Mouse (Mus musculus) forelimb bud, embryonic 11.5 days (tissue): ENCODE results near the gene Sh3bgrl2.

ENCODE experiments used
- DNase-seq: peaks from one replicate; pipeline ENCODE4 v3.0.0-alpha.2; 2012; ENCODE audit warnings: low read depth, low spot score

Gene Sh3bgrl2

DNA sequence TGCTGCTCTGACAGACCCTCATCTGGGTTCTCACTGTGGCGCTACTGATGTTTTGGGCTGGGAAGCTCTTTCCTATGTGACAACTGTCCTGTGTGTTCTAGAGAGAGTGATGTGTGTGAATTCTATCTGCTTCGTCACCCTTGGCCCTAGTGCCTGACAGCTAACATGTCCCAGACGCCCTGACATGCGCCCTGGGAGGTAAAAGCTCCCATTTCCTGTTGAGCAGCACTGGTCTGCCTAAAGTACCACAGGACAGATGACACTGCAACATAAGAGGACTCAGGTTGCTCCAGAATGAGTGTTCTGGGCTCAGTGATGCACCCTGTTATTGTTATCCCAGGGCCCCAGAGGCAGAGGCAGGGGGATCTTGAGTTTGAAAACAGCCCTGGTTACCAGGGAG lies 12.5 kb downstream of the Sh3bgrl2 start:
- no peak for DNase-seq

DNA sequence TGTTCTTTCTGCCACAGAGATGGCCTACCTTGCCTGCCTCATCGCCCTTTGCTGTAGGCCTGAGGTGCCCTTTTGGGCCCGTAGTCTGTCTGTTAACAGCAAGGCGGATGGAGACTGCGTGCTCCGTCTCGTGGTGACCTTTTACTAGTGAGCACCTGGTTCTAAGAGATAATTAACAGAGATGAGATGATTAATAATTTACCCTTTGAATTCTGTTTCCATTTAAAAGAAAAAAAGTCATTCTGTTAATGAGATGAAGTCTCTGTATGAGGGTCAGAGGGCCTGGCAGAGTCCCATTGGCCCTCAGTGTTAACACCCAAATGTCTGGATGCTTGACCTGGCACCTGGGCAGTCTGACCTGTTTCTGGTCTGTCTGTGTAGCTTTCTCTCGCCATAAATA lies 14.8 kb downstream of the Sh3bgrl2 start:
- DNase-seq: no peak

DNA sequence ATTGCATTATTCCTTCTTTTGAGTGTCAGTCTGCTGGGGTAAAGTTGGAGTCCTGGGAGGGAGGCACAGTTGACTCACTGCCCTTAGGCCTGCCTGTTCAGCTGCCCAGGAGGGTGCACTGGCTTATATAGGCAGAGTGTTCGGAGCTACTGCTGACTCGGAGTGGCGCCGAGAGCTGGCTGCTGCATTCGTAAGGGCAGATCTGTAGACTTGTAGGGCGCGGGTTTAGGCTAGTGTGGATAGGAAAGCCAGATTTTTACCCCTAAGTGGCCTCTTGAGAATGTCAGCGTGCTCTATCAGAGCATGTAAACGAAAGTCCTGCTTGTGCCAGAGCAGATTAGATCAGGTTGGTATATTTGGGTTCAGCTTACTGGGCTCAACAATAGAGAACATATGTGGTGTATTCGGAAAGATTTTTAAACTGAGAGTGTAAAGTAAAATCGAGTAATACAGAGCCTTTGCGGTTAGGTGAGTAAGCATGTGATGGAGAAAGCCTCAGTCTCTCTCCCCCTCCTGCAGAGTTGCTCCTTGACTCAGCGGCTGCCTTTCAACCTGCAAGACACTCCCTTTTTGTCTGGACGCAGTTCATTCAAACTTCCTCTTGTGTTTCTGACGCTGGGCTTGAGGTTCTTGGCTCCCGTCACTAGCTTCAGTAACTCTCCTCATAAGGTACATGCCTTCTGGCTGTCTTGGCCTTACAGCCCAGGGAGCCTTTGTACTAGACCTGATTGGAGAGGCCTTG lies 15.9 kb downstream of the Sh3bgrl2 start:
- DNase-seq: no peak

DNA sequence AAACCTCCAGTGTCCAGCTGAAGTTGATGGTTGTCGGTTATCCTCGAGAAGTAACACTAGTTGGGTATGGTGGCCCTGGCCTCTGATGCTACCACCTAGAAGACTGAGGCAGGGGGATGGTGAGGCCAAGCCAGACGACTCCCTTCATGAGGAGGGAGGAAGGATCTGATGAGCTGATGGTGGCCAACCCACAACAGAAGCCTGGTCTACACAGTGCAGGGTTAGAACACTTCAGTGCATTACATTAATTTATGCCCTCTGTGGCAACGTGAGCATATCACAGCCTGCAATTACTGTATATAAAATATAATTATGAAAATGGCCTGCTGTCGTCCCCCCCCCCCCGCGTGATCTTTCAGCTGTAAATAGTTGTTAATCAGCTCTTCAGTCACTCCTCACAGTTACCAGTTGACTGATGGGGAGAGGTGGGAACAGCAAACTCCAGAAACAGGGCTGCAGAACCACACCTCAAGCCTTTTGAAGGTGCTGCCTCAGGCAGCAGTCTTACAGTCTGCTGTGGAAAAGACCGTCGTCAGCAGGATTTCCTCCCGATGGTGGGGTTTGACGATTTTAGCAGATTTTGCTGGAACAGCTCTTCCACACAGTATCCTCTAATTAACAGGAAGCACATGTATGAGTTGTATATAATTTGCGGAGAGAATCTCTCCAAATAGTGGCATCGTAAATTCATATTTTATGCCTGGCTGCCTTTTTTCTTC lies 17.0 kb downstream of the Sh3bgrl2 start:
- DNase-seq: no peak

DNA sequence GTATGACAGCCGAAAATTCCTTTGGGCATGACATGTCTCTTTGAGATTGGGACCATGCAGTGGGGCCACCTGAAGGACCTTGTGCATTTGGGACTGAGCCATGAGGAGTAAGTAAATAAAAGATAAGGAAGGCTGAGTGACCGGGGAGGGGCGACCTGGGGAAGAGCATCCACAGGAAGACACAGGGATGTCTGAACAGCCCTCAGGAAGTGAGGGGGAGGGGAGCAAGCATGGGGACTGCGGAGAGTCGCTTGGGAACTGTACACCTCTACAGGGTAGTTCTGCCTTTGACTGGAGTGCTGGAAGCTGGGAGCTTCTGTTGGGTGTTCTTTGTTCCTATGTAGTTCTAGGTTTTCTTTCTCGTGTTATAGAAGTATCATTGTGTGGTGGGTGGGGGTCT lies 18.0 kb downstream of the Sh3bgrl2 start:
- DNase-seq: no peak

DNA sequence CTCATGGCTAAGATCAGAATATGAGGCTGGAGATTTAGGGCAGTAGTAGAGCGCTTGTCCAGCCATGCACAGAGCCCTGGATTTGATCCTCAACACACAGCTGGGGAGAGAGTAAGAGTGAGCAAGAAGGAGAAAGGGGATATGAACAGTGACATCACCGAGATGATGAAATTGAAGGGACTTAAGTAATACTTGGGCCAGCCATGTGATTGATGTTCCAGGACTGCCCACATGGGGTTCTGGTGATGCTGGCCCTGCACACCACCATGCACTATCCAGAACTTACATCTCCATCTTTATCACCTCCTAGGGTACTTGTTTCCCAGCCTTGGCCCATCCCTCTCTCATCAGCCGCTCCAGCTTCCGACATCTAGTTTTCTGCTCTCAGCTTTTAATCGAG lies 20.0 kb downstream of the Sh3bgrl2 start:
- DNase-seq: no peak

DNA sequence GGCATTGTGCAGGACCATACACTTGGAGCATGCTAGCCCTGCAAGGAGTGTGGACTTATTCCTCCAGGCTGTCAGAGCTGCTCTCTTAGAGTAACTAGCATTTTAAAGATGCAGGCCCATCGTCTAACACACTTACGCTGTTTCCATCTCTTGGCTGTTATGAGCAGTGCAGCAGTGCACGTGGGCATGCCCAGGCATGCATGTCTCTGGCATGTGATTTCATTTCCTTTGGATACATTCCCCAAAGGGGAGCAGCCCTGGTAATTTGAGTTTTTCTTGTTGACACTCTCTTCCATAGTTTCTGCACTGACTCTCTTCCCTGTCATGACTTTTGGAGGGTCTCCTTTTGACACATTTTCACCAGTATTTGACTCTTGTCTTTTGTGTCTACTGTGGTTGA lies 20.8 kb downstream of the Sh3bgrl2 start:
- no peak for DNase-seq

DNA sequence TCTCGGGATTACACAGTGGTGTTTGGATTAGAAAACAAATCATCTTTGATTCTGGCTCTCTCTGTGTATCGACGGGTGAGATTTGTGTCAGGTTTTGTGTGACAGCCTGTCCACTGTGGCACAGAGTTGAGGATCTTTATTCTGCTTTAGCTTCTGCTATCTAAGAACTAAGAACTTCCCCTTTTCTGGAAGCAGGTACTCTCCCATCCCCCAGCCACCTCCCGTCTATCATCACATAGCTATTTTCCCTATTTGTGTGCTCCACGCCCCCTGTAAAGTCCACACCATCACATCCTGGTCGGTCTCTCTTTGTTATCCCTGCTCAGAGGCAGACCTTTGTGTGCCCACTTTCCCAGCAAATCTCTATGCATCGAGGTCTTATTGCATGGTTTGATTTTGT lies 21.8 kb downstream of the Sh3bgrl2 start:
- DNase-seq: no peak

DNA sequence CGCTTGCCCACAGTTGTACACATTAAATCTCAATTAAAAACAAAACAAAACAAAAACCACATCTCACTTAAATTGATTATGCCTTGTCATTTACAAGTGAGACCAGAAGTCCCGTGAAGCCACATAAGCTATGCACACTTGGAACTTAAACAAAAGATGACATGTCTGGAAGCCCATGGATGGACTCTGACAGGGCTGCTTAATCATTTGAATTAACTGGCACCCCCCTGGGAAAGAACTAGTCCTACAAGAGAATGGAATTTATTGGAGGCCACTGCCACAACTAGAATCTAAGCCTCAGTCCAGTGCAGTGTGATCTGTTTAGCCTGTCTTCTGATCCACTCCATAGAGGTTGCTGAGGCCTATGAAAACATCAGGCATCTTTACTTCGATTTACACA lies 23.2 kb downstream of the Sh3bgrl2 start:
- DNase-seq: no peak

DNA sequence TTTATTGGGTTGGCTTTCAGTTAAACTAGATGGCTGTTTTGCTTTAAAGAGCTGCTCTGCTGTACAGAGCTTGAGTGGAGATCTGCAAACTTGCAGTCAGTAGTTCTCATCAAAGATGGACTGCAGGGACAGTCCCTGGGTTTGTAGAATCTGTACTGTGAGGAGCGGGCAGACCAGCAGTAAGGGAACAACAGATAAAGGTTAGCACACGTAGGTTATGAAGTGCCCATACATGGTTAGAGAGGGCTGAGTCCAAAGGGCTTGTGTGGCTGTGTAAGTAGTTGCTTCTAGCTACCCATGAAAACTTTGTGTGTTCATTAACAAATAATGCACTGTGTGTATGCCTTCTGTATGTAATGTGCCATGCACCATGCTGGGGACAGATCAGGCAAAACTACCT lies 24.2 kb downstream of the Sh3bgrl2 start:
- no peak for DNase-seq

DNA sequence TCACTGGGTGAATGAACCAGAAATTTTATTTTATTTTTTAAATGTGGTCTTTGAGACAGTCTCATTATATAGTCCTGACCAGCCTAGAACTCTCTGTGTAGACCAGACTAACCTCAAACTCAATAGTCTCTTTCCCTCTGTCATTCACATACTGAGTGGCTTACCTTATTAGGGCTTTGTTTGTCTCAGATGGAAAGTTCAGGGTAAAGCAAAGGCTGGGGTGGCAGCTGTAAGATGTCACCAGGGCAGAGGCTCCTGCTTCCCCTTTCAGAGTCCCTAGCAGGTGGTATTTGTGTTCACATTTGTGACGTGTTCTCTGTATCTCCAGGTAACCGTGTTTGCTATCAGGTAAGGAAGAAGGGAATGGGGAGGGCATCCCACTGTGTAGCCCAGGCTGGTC lies 24.7 kb downstream of the Sh3bgrl2 start:
- no peak for DNase-seq

DNA sequence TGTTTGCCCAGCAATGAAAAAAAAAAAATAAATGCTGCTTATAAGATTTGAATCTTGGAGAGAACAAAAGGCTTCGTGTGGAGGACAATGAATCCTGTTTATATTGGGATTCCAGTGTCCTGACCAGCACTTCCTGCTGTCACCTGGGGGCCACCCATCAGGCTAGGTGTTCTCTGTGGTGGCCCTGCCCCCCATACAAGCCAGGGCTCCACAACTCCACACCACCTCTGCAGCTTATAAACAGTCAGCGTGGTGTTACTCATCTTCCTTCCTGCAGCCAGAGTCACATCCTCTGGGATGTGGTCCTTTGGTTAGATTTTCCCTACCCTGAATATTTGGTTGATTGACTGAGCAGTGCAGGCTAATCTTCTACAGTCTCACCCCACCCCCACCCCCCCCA lies 25.5 kb downstream of the Sh3bgrl2 start:
- DNase-seq: no peak

DNA sequence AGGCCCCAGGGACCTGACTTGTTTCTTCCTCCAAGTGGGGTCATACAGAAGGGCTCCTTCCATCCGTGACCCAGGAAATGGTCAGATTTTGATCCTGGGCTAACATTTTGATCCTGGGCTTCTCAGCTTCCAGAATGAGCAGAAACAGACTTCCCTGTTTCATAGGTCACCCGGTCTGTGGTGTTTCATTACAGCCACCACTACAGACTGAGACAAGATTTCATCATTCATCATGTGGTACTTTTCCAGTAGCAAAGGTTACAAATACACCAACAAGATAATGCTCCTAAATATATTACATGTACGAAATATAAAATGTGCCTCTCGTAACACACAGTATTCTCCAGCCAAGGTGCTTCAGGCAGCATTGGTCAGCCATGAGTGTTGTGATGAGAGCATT lies 27.3 kb downstream of the Sh3bgrl2 start:
- no peak for DNase-seq

DNA sequence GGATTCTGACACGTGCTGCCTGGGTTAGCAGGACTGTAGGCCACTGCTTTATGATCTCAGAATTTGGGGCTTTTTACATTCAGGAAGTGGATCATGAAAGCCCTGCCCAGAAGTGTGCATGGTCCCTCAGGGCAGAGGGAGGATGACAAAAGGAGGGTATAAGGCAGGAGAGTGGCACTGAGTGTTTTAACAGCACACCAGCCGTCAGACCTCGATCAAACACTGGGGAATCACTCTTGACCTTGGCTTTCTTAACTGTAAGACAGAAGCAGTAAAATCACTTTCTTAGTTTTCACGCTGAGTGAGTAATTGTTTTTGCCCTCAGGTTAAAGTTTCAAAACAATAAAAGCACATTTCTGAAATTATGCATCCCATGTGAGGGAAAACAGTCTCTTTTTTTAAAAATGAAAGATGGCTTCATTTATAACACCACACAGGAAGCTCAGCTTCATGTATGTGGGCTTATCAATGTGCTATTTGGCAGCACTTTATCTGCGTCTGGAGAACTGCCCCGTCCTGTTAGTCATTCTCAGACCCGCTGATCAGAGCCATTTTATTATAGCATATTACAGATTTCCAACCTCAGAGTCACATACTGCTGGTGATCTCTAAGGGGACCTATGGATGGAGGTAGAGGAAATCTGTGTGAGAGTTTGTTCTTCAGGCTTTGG lies 28.0 kb downstream of the Sh3bgrl2 start:
- DNase-seq: no peak

DNA sequence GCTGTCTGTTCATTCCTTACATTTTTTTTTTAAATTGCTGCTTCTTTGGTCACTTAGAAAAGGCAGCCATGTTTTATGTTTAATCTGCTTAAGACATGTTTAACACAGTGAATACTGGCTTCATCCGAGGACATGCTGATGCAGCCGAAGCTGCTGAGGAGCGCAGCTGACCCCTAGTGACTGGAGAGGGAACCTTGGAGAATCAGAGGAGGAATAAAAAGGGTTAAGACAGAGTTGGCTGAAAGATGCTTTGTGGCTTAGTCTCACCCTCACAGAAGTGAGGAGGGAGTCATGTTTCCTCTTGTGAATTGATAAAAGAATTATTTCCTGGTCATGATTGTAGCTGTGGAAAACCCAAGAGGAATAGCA lies 28.5 kb downstream of the Sh3bgrl2 start:
- no peak for DNase-seq

DNA sequence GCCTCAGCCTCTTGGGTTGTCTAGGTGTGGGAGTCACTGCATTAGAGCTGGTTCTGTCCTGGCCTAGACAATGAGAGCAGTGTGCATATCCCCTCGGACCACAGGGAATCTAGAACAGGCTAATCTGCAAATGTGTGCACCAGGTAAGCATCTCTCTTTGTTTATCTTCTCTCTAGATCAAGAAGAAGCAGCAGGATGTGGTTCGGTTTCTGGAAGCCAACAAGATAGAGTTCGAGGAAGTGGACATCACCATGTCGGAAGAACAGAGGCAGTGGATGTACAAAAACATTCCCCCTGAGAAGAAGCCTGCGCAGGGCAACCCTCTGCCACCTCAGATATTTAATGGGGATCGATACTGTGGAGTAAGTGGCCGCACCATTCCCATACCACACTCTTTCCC lies 29.1 kb downstream of the Sh3bgrl2 start:
- DNase-seq: no peak

DNA sequence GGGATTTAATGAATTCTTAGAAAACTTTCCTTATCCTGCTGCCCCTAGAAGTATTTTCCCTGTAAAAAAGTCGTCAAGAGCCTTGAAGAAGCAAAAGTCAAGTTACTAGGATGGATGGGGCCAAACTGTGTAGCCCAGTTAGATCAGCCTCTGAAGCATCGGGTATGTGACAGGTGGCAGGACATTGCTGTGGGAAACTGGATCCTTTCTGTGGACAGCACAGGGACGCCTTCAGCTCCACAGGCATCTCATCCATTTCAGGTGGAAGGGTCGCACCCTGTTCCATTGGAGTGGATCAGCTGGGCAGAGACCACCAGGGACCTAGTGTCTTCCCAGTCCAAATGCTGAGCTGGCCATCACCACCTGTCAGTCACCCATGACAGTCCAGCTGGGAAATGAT lies 30.9 kb downstream of the Sh3bgrl2 start:
- DNase-seq: no peak

DNA sequence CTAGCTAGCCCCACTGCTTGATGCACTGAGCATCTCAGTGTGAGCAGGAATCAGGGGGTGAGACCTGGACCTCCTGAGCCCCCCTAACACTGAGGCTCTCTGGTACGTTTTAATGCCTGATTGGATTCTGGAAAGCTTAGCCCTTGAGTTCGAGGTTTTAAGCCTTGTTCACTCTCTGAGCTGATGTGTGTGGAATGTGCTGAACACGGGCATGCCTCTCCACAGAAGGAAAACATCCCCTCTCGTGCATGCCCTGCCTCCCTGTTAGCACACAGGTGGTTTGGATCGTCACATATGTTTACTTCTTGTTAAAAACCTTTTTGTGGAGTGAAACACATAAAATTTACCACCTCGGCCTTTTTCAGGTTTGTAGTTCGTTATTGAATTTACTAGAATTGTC lies 34.6 kb downstream of the Sh3bgrl2 start:
- DNase-seq: no peak

DNA sequence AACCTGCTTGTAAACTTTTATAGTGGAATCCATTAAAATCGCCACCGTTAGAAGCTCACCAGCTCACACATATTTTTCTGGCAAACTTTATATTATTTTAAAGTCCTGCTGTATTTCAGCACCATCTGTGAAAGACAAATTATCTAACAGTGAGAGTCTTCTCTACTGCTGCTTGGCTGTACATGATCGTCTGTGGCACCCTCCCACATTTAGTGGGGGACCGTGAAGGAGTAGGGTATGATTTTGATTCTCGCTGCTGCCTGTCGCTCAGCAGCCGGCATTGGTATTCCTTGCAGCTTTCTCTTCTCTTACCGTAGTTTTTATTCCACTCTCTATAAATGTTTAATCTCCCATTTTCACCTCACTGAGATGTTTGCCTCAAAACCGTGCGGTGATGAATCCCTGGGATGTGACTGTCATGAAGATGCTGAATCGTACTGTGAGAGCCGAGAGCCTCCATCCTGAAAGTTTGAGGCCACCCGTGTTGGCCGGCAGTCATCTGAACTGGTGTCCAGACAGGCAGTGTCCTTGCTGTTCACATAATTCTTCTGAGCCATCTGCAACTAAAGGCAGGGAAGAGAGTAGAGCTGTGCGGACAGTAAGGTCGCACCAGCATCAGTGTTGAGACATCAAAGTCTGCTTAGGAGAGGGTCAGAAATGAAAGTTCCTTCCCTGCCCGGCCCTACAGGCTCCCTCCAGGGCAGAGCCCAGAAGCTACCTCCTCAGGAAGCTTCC lies 38.4 kb downstream of the Sh3bgrl2 start:
- DNase-seq: no peak

DNA sequence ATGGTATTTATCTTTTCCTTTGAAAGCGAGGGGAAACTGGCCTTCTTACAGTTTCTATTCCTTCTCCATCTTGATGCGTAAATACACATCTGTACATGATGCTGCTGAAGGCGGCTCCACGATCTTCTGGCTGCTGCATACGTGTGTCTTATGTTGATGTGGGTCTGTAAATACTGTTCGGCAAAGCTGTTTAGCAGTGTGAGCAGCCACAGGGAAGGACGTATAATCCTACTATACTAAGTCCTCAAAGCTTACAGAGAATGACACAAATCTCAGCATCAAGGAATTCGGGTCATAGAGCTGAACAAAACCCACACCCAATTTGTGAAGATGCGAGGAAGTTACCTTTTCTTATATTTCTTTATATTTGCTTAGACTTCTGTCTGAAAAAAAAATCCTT lies 39.0 kb downstream of the Sh3bgrl2 start:
- no peak for DNase-seq

DNA sequence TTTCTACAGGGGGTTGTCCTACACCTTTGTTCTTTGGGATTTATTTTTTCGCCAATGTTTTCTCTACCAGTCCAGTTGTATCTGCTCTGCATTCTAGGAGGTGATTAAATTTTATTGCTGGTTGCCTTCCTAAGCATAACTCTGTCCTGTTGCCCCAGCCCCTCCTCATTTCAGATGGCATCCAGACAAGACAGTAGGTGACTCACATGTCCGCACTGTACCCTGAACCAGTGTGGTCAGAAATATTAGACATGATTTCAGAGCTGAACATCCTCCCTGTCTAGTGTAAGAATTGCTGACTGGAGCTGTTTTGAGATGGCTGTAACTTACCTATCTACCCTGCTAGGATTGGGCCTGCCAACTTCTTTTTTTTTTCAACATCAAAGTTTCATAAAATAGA lies 40.9 kb downstream of the Sh3bgrl2 start:
- no peak for DNase-seq
